ENCODE assay signal across 7 mouse cellular contexts in genomic region chr13:51846868-51847793, GRCm38 (mm10). TPM values are rescaled to one million over a fixed set of nuclear protein-coding genes. Genes with fewer than 3 reads are reported as not detected.
DNase-seq lines count a peak whose midpoint lies in the region; ATAC-seq and TF ChIP-seq lines count a peak whose summit lies in the region.

No protein-coding gene starts in this region.

- peak overlapping the region; percentile 48 for H3K4me3 ChIP-seq in embryonic facial prominence, embryonic 11.5 days (ENCODE audit: low read depth, low read length)
- H3K4me3 ChIP-seq in heart, adult 2 months: peak overlapping the region; percentile 83
- peak overlapping the region; percentile 66 for H3K4me3 ChIP-seq in limb, embryonic 14.5 days (replicated peaks; ENCODE audit: low read length)
- H3K4me3 ChIP-seq in midbrain, embryonic 16.5 days (ENCODE audit: low read depth, low read length): peak overlapping the region; percentile 47

- peak; percentile 2; the same call in 1 of the 2 replicates for ATAC-seq in embryonic facial prominence, embryonic 11.5 days (replicated peaks; ENCODE audit: insufficient number of reproducible peaks, low FRiP score, low TSS enrichment, low read depth)
- ATAC-seq in limb, embryonic 14.5 days (ENCODE audit: low FRiP score, low read depth): peak; percentile 23
- ATAC-seq in midbrain, embryonic 16.5 days: peak; percentile 30

- DNase-seq in adrenal gland, postnatal 14 days: peak; percentile 86
- peak; percentile 46 for DNase-seq in embryonic facial prominence, embryonic 11.5 days (ENCODE audit: low spot score)
- DNase-seq in heart, adult 2 months: peak; percentile 85
- DNase-seq in kidney, adult 8-10 months: peak; percentile 55 to 76
- peak; percentile 70 for DNase-seq in limb, embryonic 14.5 days (ENCODE audit: low spot score)
- peak; percentile 31 to 45 for DNase-seq in spleen, postnatal 14 days (ENCODE audit: low spot score in 2 of 2)

- H3K79me2 ChIP-seq in heart, adult 2 months (replicated peaks; ENCODE audit: control insufficient read depth, insufficient read depth, low read length): no peaks in the 10 kb centered on the region

- no peak for TF ChIP-seq POLR2A in heart, adult 2 months (IDR thresholded peaks at IDR 0.05; ENCODE audit: insufficient read depth, low read depth, low read length)
- no peak for TF ChIP-seq POLR2A in limb, embryonic 14.5 days (IDR thresholded peaks at IDR 0.05; ENCODE audit: borderline replicate concordance, extremely low read depth, insufficient read depth, insufficient read length)

- H3K4me2 ChIP-seq in embryonic facial prominence, embryonic 11.5 days (ENCODE audit: low read depth, low read length): peak overlapping the region; percentile 90
- H3K4me2 ChIP-seq in limb, embryonic 14.5 days (replicated peaks; ENCODE audit: low read depth, low read length, severe bottlenecking): peak overlapping the region; percentile 95
- H3K4me2 ChIP-seq in midbrain, embryonic 16.5 days (ENCODE audit: low read length): peak overlapping the region; percentile 97

- 0 out of 2 replicates have a peak, but pooled peaks have one; percentile 25 for TF ChIP-seq EP300 in heart, adult 2 months (IDR thresholded peaks at IDR 0.05; ENCODE audit: insufficient read depth, low read depth, low read length)

- H3K9ac ChIP-seq in embryonic facial prominence, embryonic 11.5 days (replicated peaks; ENCODE audit: low read length): peak overlapping the region; percentile 72
- H3K9ac ChIP-seq in heart, adult 2 months (ENCODE audit: low read depth, low read length): peak overlapping the region; percentile 73
- peak overlapping the region; percentile 61 for H3K9ac ChIP-seq in limb, embryonic 14.5 days (ENCODE audit: low read depth, low read length, severe bottlenecking)
- H3K9ac ChIP-seq in midbrain, embryonic 16.5 days (ENCODE audit: low read depth, low read length): peak overlapping the region; percentile 76

- peaks cover 3% of the 10 kb centered on the region; the same call in 1 of the 2 replicates for H3K27me3 ChIP-seq in embryonic facial prominence, embryonic 11.5 days (ENCODE audit: control insufficient read depth, insufficient read depth, low read length)
- no peaks in the 10 kb centered on the region for H3K27me3 ChIP-seq in heart, adult 2 months (ENCODE audit: control insufficient read depth, insufficient read depth, low read length)
- no peaks in the 10 kb centered on the region for H3K27me3 ChIP-seq in limb, embryonic 14.5 days (ENCODE audit: control insufficient read depth, insufficient read depth, low read length)
- no peaks in the 10 kb centered on the region for H3K27me3 ChIP-seq in midbrain, embryonic 16.5 days (ENCODE audit: control insufficient read depth, insufficient read depth, low read depth, low read length)

- H3K4me1 ChIP-seq in embryonic facial prominence, embryonic 11.5 days (ENCODE audit: control insufficient read depth, insufficient read depth, low read length): peaks cover 12% of the 10 kb centered on the region
- H3K4me1 ChIP-seq in heart, adult 2 months (ENCODE audit: control insufficient read depth, insufficient read depth, low read length): peaks cover 9% of the 10 kb centered on the region
- H3K4me1 ChIP-seq in limb, embryonic 14.5 days (ENCODE audit: control insufficient read depth, insufficient read depth, low read length): peaks cover 30% of the 10 kb centered on the region
- H3K4me1 ChIP-seq in midbrain, embryonic 16.5 days (ENCODE audit: control insufficient read depth, insufficient read depth, low read length): peaks cover 27% of the 10 kb centered on the region

- TF ChIP-seq CTCF in heart, adult 2 months (IDR thresholded peaks at IDR 0.05): no peak; the same call in 1 of the 2 replicates

- intact Hi-C loops in heart, adult 2 months (cut with DNase I): loop anchor here (1.0 to 5.0 kb wide), 6 partner anchors 21 to 240 kb away; no protein-coding TSS in a partner anchor

- no peaks in the 10 kb centered on the region for H3K9me3 ChIP-seq in embryonic facial prominence, embryonic 11.5 days (replicated peaks; ENCODE audit: control insufficient read depth, low read length)
- H3K9me3 ChIP-seq in limb, embryonic 14.5 days (ENCODE audit: control insufficient read depth, low read length): no peaks in the 10 kb centered on the region
- no peaks in the 10 kb centered on the region for H3K9me3 ChIP-seq in midbrain, embryonic 16.5 days (replicated peaks; ENCODE audit: control insufficient read depth, low read length, poor library complexity, severe bottlenecking)

- WGBS in embryonic facial prominence, embryonic 11.5 days: under 1% methylated on average over 63 of the region's 63 CpGs
- WGBS in heart, adult 2 months: under 1% methylated on average over 63 of the region's 63 CpGs
- WGBS in limb, embryonic 14.5 days: 0% methylated on average over 63 of the region's 63 CpGs
- under 1% methylated on average over 61 of the region's 63 CpGs for WGBS in midbrain, embryonic 16.5 days

- H3K36me3 ChIP-seq in embryonic facial prominence, embryonic 11.5 days (replicated peaks; ENCODE audit: control insufficient read depth, insufficient read depth, low read depth, low read length): no peaks in the 10 kb centered on the region
- H3K36me3 ChIP-seq in heart, adult 2 months (ENCODE audit: control insufficient read depth, insufficient read depth, low read length): no peaks in the 10 kb centered on the region
- no peaks in the 10 kb centered on the region for H3K36me3 ChIP-seq in limb, embryonic 14.5 days (ENCODE audit: control insufficient read depth, insufficient read depth, low read length)
- H3K36me3 ChIP-seq in midbrain, embryonic 16.5 days (ENCODE audit: control insufficient read depth, insufficient read depth, low read length): no peaks in the 10 kb centered on the region

- peak overlapping the region; percentile 75 for H3K27ac ChIP-seq in embryonic facial prominence, embryonic 11.5 days (replicated peaks; ENCODE audit: low read depth, low read length)
- peak overlapping the region; percentile 97 for H3K27ac ChIP-seq in heart, adult 2 months
- peak overlapping the region; percentile 79 for H3K27ac ChIP-seq in limb, embryonic 14.5 days (replicated peaks; ENCODE audit: low read depth, low read length)
- peak overlapping the region; percentile 78 for H3K27ac ChIP-seq in midbrain, embryonic 16.5 days (ENCODE audit: low read length)

RNA-seq across cellular contexts. Expression of gene Gadd45g, which starts 0.7 kb away (rescaled TPM):
- total RNA-seq in adrenal gland, postnatal 14 days (2021): 51.7 and 63.2 TPM in 2 replicates
- polyA plus RNA-seq in embryonic facial prominence, embryonic 11.5 days (2014; fragmentation: Nextera tagmentation; extraction: Ambion mirVana): 57.1 and 62.0 TPM in 2 replicates
- total RNA-seq in heart, adult 2 months (2021): 10 to 100 TPM in 1 of 2 experiments, 1 to 10 TPM in 1; 8.2 to 19.0 TPM
- 19.7 and 24.3 TPM in 2 replicates for polyA plus RNA-seq in heart, adult 2 months (2012; rRNA removed)
- 50.0 and 51.5 TPM in 2 replicates for polyA plus RNA-seq in limb, embryonic 14.5 days (2012; rRNA removed)
- 38.1 and 43.2 TPM in 2 replicates for polyA plus RNA-seq in limb, embryonic 14.5 days (2014; fragmentation: Nextera tagmentation; extraction: Ambion mirVana)
- 44.2 and 45.5 TPM in 2 replicates for polyA plus RNA-seq in midbrain, embryonic 16.5 days (2015; fragmentation: Nextera tagmentation; extraction: Ambion mirVana)

RNA-seq across cellular contexts. Expression of gene Sema4d, which starts 53.6 kb away (rescaled TPM):
- total RNA-seq in adrenal gland, postnatal 14 days (2021): 9.5 and 20.0 TPM in 2 replicates
- 5.4 and 6.7 TPM in 2 replicates for polyA plus RNA-seq in embryonic facial prominence, embryonic 11.5 days (2014; fragmentation: Nextera tagmentation; extraction: Ambion mirVana)
- total RNA-seq in heart, adult 2 months (2021): 10 to 100 TPM; 52.2 to 67.6 TPM
- 51.7 and 52.2 TPM in 2 replicates for polyA plus RNA-seq in heart, adult 2 months (2012; rRNA removed)
- 8.5 and 9.6 TPM in 2 replicates for polyA plus RNA-seq in limb, embryonic 14.5 days (2012; rRNA removed)
- 6.8 and 8.0 TPM in 2 replicates for polyA plus RNA-seq in limb, embryonic 14.5 days (2014; fragmentation: Nextera tagmentation; extraction: Ambion mirVana)
- polyA plus RNA-seq in midbrain, embryonic 16.5 days (2015; fragmentation: Nextera tagmentation; extraction: Ambion mirVana): 15.4 and 16.7 TPM in 2 replicates

Comparison
In these comparisons a context has a peak if more than half of its experiments do, and no peak if none do; other contexts are left out.
1. Peak in every context shown above with its lines: DNase-seq, ATAC-seq, H3K4me3 ChIP-seq and H3K27ac ChIP-seq.